Mouse (Mus musculus): ENCODE measurements around the gene Sae1.
"Not testable (repeated sequence)": the region's sequence is repeated elsewhere in the genome, so short reads cannot be mapped to it uniquely, and the experiment has no call there.

- TF ChIP-seq CTCF (conservative IDR thresholded peaks at IDR 0.05; ENCODE audit: low read length); NANOG (IDR thresholded peaks at IDR 0.05; ENCODE audit: borderline replicate concordance, low read length); POU5F1 (IDR thresholded peaks at IDR 0.05; ENCODE audit: borderline replicate concordance, low read length): not testable (repeated sequence)
Observed at GRCm38 (mm10) chr7:16389942-16390341, 2.3 kb upstream of the Sae1 start.

Data from E14TG2a.4 (cell line).